Mouse (Mus musculus): ENCODE results near the gene Cbfa2t3. TPM values are rescaled to one million over a fixed set of nuclear protein-coding genes. Genes with fewer than 3 reads are reported as not detected.

Cbfa2t3 gene
- polyA plus RNA-seq, 1 experiment from 2014 or later = 27.7 TPM

GRCm38 (mm10) chr8:122674999-122675398 is 23.9 kb downstream of the Cbfa2t3 start:
- Histone ChIP-seq H3K4me3 (replicated peaks; ENCODE audit: low read length) (peak overlapping the region; percentile 70), H3K27me3 (ENCODE audit: control insufficient read depth, insufficient read depth, low read length) (no peaks in the 10 kb centered on the region), H3K9ac (peak overlapping the region; percentile 90), H3K27ac (peak overlapping the region; percentile 97), H3K9me3 (ENCODE audit: control insufficient read depth, low read length) (no peaks in the 10 kb centered on the region), H3K4me2 (replicated peaks) (peak overlapping the region; percentile 85), H3K36me3 (replicated peaks; ENCODE audit: control insufficient read depth, insufficient read depth) (0 out of 2 replicates have a peak, but pooled peaks cover 7% of the 10 kb centered on the region), H3K4me1 (replicated peaks; ENCODE audit: control insufficient read depth, insufficient read depth, low read length) (peaks cover 69% of the 10 kb centered on the region)
- ATAC-seq (ENCODE audit: low FRiP score) = no peak
- WGBS = 46% methylated on average over 7 of the region's 7 CpGs
- no peak for DNase-seq (ENCODE audit: low spot score)

GRCm38 (mm10) chr8:122673989-122674388 is 24.9 kb downstream of the Cbfa2t3 start:
- Histone ChIP-seq H3K4me2 (replicated peaks) (peak overlapping the region; percentile 85), H3K9ac (peak overlapping the region; percentile 90; the same call in 1 of the 2 replicates), H3K9me3 (ENCODE audit: control insufficient read depth, low read length) (no peaks in the 10 kb centered on the region), H3K4me1 (replicated peaks; ENCODE audit: control insufficient read depth, insufficient read depth, low read length) (peaks cover 64% of the 10 kb centered on the region), H3K4me3 (replicated peaks; ENCODE audit: low read length) (no peak overlapping the region; the same call in 1 of the 2 replicates), H3K27ac (no peak overlapping the region), H3K27me3 (ENCODE audit: control insufficient read depth, insufficient read depth, low read length) (no peaks in the 10 kb centered on the region), H3K36me3 (replicated peaks; ENCODE audit: control insufficient read depth, insufficient read depth) (0 out of 2 replicates have a peak, but pooled peaks cover 7% of the 10 kb centered on the region)
- ATAC-seq (ENCODE audit: low FRiP score) (no peak), DNase-seq (ENCODE audit: low spot score) (no peak)
- 73% methylated on average over 12 of the region's 12 CpGs for WGBS

DNA sequence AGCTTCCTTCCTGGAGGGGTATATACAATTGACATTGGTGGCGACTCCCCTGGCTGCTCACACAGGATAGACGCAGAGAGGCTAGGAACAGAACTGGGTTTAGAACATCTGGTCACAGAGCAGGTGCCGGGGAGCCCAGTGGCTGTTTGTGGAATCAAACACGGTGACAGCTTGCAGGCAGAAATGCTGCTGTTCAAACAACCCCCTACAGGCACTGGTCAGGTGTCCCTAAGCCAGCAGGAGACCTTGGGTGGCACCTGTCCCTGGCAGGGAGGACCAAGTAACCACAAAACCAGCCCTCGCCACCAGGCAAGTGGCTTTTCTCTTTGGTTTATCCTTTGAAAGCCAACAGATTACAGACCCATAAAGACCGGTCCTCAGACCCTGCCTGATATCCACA is 27.0 kb downstream of the Cbfa2t3 start:
- Histone ChIP-seq H3K36me3 (replicated peaks; ENCODE audit: control insufficient read depth, insufficient read depth) (0 out of 2 replicates have a peak, but pooled peaks cover 7% of the 10 kb centered on the region), H3K4me3 (replicated peaks; ENCODE audit: low read length) (no peak overlapping the region), H3K9ac (no peak overlapping the region), H3K9me3 (ENCODE audit: control insufficient read depth, low read length) (no peaks in the 10 kb centered on the region), H3K4me2 (replicated peaks) (peak overlapping the region; percentile 85), H3K27ac (no peak overlapping the region), H3K4me1 (replicated peaks; ENCODE audit: control insufficient read depth, insufficient read depth, low read length) (peaks cover 75% of the 10 kb centered on the region), H3K27me3 (ENCODE audit: control insufficient read depth, insufficient read depth, low read length) (no peaks in the 10 kb centered on the region)
- DNase-seq (ENCODE audit: low spot score) = no peak
- WGBS = 68% methylated on average over 6 of the region's 6 CpGs
- ATAC-seq (ENCODE audit: low FRiP score) = no peak

DNA sequence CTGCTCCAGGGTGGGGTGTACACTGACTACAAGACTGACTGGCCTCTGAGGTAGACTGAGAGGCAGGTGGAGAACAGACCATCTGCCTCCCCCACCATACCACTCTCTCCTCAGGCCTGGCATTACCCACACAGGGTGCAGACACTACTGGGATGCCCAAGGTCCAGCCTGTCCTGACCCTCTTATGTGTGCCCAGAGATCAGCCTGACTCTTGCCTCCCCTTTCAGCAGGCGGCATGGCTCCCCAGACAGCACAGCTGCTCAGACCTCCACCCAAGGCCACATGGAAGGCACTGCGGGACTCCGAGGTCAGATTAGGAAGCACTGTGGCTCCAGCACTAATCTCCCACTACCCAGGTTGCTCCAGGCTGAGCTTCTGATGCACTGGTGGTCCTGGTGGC is 28.2 kb downstream of the Cbfa2t3 start:
- peaks cover 80% of the 10 kb centered on the region for H3K4me1 ChIP-seq (replicated peaks; ENCODE audit: control insufficient read depth, insufficient read depth, low read length)
- H3K4me3 ChIP-seq (replicated peaks; ENCODE audit: low read length) = no peak overlapping the region
- no peaks in the 10 kb centered on the region for H3K9me3 ChIP-seq (ENCODE audit: control insufficient read depth, low read length)
- DNase-seq (ENCODE audit: low spot score) (no peak), ATAC-seq (ENCODE audit: low FRiP score) (no peak)
- no peak overlapping the region for H3K27ac ChIP-seq
- peak overlapping the region; percentile 28; the same call in 1 of the 2 replicates for H3K4me2 ChIP-seq (replicated peaks)
- no peak overlapping the region for H3K9ac ChIP-seq
- 70% methylated on average over 3 of the region's 3 CpGs for WGBS
- no peaks in the 10 kb centered on the region for H3K27me3 ChIP-seq (ENCODE audit: control insufficient read depth, insufficient read depth, low read length)
- 0 out of 2 replicates have a peak, but pooled peaks cover 7% of the 10 kb centered on the region for H3K36me3 ChIP-seq (replicated peaks; ENCODE audit: control insufficient read depth, insufficient read depth)

GRCm38 (mm10) chr8:122670001-122670400 is 28.9 kb downstream of the Cbfa2t3 start:
- no peaks in the 10 kb centered on the region for H3K27me3 ChIP-seq (ENCODE audit: control insufficient read depth, insufficient read depth, low read length)
- WGBS = 23% methylated on average over 11 of the region's 11 CpGs
- H3K27ac ChIP-seq = no peak overlapping the region
- H3K4me2 ChIP-seq (replicated peaks) = peak overlapping the region; percentile 28
- ATAC-seq (ENCODE audit: low FRiP score) (no peak), DNase-seq (ENCODE audit: low spot score) (no peak)
- H3K4me3 ChIP-seq (replicated peaks; ENCODE audit: low read length) = no peak overlapping the region
- H3K36me3 ChIP-seq (replicated peaks; ENCODE audit: control insufficient read depth, insufficient read depth) = 0 out of 2 replicates have a peak, but pooled peaks cover 7% of the 10 kb centered on the region
- peaks cover 80% of the 10 kb centered on the region for H3K4me1 ChIP-seq (replicated peaks; ENCODE audit: control insufficient read depth, insufficient read depth, low read length)
- 0 out of 2 replicates have a peak overlapping the region, but pooled peaks have one; percentile 3 for H3K9ac ChIP-seq
- no peaks in the 10 kb centered on the region for H3K9me3 ChIP-seq (ENCODE audit: control insufficient read depth, low read length)

GRCm38 (mm10) chr8:122669370-122669769 is 29.5 kb downstream of the Cbfa2t3 start:
- 0 out of 2 replicates have a peak, but pooled peaks cover 7% of the 10 kb centered on the region for H3K36me3 ChIP-seq (replicated peaks; ENCODE audit: control insufficient read depth, insufficient read depth)
- no peak overlapping the region for H3K4me2 ChIP-seq (replicated peaks)
- no peaks in the 10 kb centered on the region for H3K9me3 ChIP-seq (ENCODE audit: control insufficient read depth, low read length)
- H3K27ac ChIP-seq = no peak overlapping the region
- no peak for ATAC-seq (ENCODE audit: low FRiP score)
- H3K4me1 ChIP-seq (replicated peaks; ENCODE audit: control insufficient read depth, insufficient read depth, low read length) = peaks cover 80% of the 10 kb centered on the region
- H3K27me3 ChIP-seq (ENCODE audit: control insufficient read depth, insufficient read depth, low read length) = no peaks in the 10 kb centered on the region
- H3K4me3 ChIP-seq (replicated peaks; ENCODE audit: low read length) = no peak overlapping the region
- no peak for DNase-seq (ENCODE audit: low spot score)
- H3K9ac ChIP-seq = no peak overlapping the region
- WGBS = 11% methylated on average over 5 of the region's 5 CpGs

DNA sequence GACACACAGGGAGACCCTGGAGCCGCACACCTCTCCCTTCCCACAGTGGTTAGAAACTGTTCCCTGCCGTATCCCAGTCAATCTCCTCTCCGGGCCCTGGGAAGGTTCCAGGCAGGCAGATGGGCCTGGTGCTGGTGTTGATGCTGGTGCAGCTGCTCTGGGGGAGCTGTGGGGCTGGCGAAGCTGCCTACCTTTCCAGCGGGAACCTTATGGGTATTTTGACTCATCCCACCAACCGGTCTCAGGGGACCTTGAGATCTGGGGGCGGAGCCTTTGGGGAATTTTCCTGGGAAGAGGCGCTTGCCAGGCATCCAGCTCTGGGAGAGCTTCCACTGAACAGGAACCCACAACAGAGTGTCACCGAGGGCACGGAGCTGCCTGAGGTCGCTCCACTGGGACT is 31.1 kb downstream of the Cbfa2t3 start:
- Histone ChIP-seq H3K9ac (no peak overlapping the region), H3K36me3 (replicated peaks; ENCODE audit: control insufficient read depth, insufficient read depth) (0 out of 2 replicates have a peak, but pooled peaks cover 4% of the 10 kb centered on the region), H3K4me2 (replicated peaks) (no peak overlapping the region), H3K27me3 (ENCODE audit: control insufficient read depth, insufficient read depth, low read length) (no peaks in the 10 kb centered on the region), H3K9me3 (ENCODE audit: control insufficient read depth, low read length) (no peaks in the 10 kb centered on the region), H3K4me1 (replicated peaks; ENCODE audit: control insufficient read depth, insufficient read depth, low read length) (peaks cover 75% of the 10 kb centered on the region), H3K4me3 (replicated peaks; ENCODE audit: low read length) (no peak overlapping the region), H3K27ac (no peak overlapping the region)
- WGBS = 72% methylated on average over 11 of the region's 11 CpGs
- no peak for ATAC-seq (ENCODE audit: low FRiP score)
- DNase-seq (ENCODE audit: low spot score) = no peak

DNA sequence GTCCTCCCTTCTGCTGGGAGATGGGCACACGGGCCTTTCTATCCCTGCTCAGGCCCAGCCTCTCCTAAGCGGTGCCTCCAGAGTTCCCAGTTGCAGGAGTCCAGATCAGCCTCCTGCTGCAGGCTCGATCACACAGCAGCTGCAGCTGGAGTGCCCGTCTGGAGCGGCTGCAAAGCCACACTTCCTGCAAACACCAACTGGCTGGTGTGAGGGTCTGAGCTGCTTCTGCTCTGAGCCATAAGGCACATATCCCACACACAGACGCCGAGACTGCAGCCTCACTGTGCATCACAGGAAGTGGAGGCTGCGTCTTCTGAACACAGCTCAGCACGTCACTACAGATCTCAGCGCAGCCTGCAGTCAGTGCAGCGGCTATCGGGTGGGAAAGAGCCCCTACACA is 32.1 kb downstream of the Cbfa2t3 start:
- no peaks in the 10 kb centered on the region for H3K9me3 ChIP-seq (ENCODE audit: control insufficient read depth, low read length)
- H3K4me3 ChIP-seq (replicated peaks; ENCODE audit: low read length) = no peak overlapping the region
- peak overlapping the region; percentile 70 for H3K27ac ChIP-seq
- no peaks in the 10 kb centered on the region for H3K27me3 ChIP-seq (ENCODE audit: control insufficient read depth, insufficient read depth, low read length)
- 54% methylated on average over 12 of the region's 12 CpGs for WGBS
- DNase-seq (ENCODE audit: low spot score) = no peak
- H3K4me2 ChIP-seq (replicated peaks) = peak overlapping the region; percentile 32
- ATAC-seq (ENCODE audit: low FRiP score) = no peak
- H3K36me3 ChIP-seq (replicated peaks; ENCODE audit: control insufficient read depth, insufficient read depth) = no peaks in the 10 kb centered on the region
- peak overlapping the region; percentile 39 for H3K9ac ChIP-seq
- H3K4me1 ChIP-seq (replicated peaks; ENCODE audit: control insufficient read depth, insufficient read depth, low read length) = peaks cover 74% of the 10 kb centered on the region

DNA sequence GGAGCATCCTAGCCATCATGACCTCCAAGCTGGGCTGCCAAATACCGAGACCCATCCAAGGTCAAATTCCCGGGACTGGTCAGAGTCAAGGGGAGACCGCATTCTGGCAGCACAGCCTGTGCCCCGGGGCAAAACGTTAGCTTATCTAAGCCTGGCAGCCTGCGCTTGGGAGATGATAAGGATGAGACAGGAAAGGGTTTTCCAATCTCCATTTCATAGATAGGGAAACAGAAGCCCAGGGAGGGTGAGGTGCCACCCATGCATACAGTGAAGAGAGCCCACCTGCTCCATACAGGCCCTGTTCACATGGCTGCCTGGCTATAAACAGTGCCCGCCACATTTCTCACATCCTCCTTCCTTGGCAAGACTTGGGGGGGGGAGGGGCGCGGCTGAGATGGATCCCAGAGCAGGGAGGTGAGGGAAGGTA is 32.6 kb downstream of the Cbfa2t3 start:
- peaks cover 75% of the 10 kb centered on the region for H3K4me1 ChIP-seq (replicated peaks; ENCODE audit: control insufficient read depth, insufficient read depth, low read length)
- H3K27ac ChIP-seq = peak overlapping the region; percentile 70
- 49% methylated on average over 9 of the region's 9 CpGs for WGBS
- H3K36me3 ChIP-seq (replicated peaks; ENCODE audit: control insufficient read depth, insufficient read depth) = no peaks in the 10 kb centered on the region
- H3K9ac ChIP-seq = peak overlapping the region; percentile 39
- DNase-seq (ENCODE audit: low spot score) = no peak
- H3K4me3 ChIP-seq (replicated peaks; ENCODE audit: low read length) = no peak overlapping the region
- H3K27me3 ChIP-seq (ENCODE audit: control insufficient read depth, insufficient read depth, low read length) = no peaks in the 10 kb centered on the region
- H3K9me3 ChIP-seq (ENCODE audit: control insufficient read depth, low read length) = no peaks in the 10 kb centered on the region
- ATAC-seq (ENCODE audit: low FRiP score) = no peak
- peak overlapping the region; percentile 32 for H3K4me2 ChIP-seq (replicated peaks)
